Mouse (Mus musculus) liver, embryonic 16.5 days (tissue): ENCODE measurements around the gene Fam189a1. TPM values are rescaled to one million over a fixed set of nuclear protein-coding genes. Genes with fewer than 3 reads are reported as not detected.

ENCODE experiments used
- ATAC-seq: fragments of 200-750 bp; cut with Nextera tagmentation; 2 replicates; pipeline ENCODE4 v1.8.0; 2017; ENCODE audit warnings: low read depth, mild to moderate bottlenecking, moderate number of reproducible peaks, moderate library complexity
- H3K27ac ChIP-seq: fragments of 300-500 bp; sonication (generic); 2 replicates; pipeline ENCODE4 v1.5.1; 2014; ENCODE audit warnings: mild to moderate bottlenecking, low read length
- H3K27me3 ChIP-seq: fragments of 300-500 bp; sonication (generic); 2 replicates; pipeline ENCODE4 v1.6.1; 2014; ENCODE audit warnings: low read depth, low read length, mixed read lengths; ENCODE audit not compliant: control insufficient read depth, insufficient read depth
- H3K36me3 ChIP-seq: fragments of 300-500 bp; sonication (generic); 2 replicates; pipeline ENCODE4 v1.6.1; 2014; ENCODE audit warnings: mild to moderate bottlenecking; ENCODE audit not compliant: control insufficient read depth, insufficient read depth
- H3K4me1 ChIP-seq: fragments of 300-500 bp; sonication (generic); 2 replicates; pipeline ENCODE4 v1.6.1; 2014; ENCODE audit warnings: low read depth, low read length, mixed read lengths; ENCODE audit not compliant: control insufficient read depth
- H3K4me2 ChIP-seq: fragments of 300-500 bp; sonication (generic); 2 replicates; pipeline ENCODE4 v1.6.1; 2014; ENCODE audit warnings: low read depth, low read length, mixed read lengths
- H3K4me3 ChIP-seq: fragments of 300-500 bp; sonication (generic); 2 replicates; pipeline ENCODE4 v1.5.1; 2014; ENCODE audit warnings: low read depth, mild to moderate bottlenecking, low read length
- H3K9ac ChIP-seq: fragments of 300-500 bp; sonication (generic); 2 replicates; pipeline ENCODE4 v1.6.1; 2014; ENCODE audit warnings: low read depth, low read length
- H3K9me3 ChIP-seq: fragments of 300-500 bp; sonication (generic); replicated peaks from 2 replicates; pipeline ENCODE4 v1.6.1; 2016; ENCODE audit warnings: low read length; ENCODE audit not compliant: control insufficient read depth
- WGBS: fragments of 180-500 bp; shearing (Covaris S2); extraction: QIAGEN DNeasy Blood & Tissue Kit; methylation state at CpG from one replicate; pipeline ENCODE4 v1.1.7; 2014; ENCODE audit not compliant: insufficient replicate concordance; 5-methylcytosine and 5-hydroxymethylcytosine counted together
- polyA plus RNA-seq: library from polyadenylated mRNA; unstranded; fragments of >200 nt; fragmentation: Nextera tagmentation; extraction: Ambion mirVana; gene quantifications from 2 replicates; pipeline ENCODE4 v1.2.1, GENCODE M21; 2015

Gene Fam189a1
- polyA plus RNA-seq, 1 experiment from 2014 or later = not detected

- no peaks in the 10 kb centered on the region for H3K27me3 ChIP-seq
- WGBS = 30% methylated on average over 5 of the region's 5 CpGs
- H3K36me3 ChIP-seq = no peaks in the 10 kb centered on the region
- H3K4me2 ChIP-seq = no peak overlapping the region
- no peak overlapping the region for H3K4me3 ChIP-seq
- no peaks in the 10 kb centered on the region for H3K9me3 ChIP-seq
- H3K4me1 ChIP-seq = no peaks in the 10 kb centered on the region
- no peak for ATAC-seq
- H3K9ac ChIP-seq = no peak overlapping the region
- no peak overlapping the region for H3K27ac ChIP-seq
These were observed 326.0 kb downstream of the Fam189a1 start for GRCm38 (mm10) chr7:64830214-64830995.

DNA sequence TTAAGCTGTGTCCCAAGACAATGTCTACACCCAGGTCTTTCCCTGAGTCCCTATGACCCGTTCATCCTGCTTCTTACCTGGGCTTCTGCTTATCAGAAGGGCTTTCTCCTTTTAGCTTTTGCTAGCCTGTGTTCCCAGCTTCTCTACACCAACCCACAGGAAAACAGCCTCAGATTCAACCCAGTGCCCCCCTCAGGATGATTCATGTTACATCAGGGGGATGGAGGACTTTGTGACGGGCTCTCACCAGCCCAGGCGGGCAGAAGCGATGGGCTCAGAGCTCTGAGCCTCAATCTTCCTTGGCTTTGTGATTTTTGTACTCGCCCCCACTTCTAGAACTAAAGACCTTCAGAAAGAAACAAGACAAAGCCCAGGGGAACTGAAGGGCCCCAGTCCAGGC, 335.3 kb downstream of the Fam189a1 start:
- Histone ChIP-seq H3K9ac (no peak overlapping the region), H3K27ac (no peak overlapping the region), H3K4me3 (no peak overlapping the region), H3K27me3 (no peaks in the 10 kb centered on the region), H3K36me3 (no peaks in the 10 kb centered on the region), H3K4me2 (no peak overlapping the region), H3K9me3 (no peaks in the 10 kb centered on the region), H3K4me1 (no peaks in the 10 kb centered on the region)
- ATAC-seq = no peak
- 61% methylated on average over 5 of the region's 5 CpGs for WGBS

DNA sequence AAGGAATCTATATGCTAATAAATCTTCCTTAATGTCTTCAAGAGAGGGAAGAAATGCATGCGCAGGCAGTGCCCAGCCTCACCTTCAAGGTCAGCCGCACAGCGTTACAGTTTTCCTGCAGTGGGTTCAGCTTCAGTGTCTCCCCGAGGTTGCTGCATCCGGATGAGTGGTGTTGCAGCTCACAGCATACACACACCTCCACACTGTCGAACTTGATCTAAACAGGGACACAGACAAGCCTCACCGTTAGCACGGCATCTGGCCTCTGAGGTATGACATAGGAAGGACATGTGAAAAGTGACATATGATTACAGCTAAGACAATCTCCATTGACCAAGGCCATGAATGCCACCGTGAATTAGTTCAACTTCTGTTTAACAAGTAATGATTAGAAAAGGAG, 336.7 kb downstream of the Fam189a1 start:
- Histone ChIP-seq H3K9me3 (no peaks in the 10 kb centered on the region), H3K27ac (no peak overlapping the region), H3K4me3 (no peak overlapping the region), H3K27me3 (no peaks in the 10 kb centered on the region), H3K4me2 (no peak overlapping the region), H3K9ac (no peak overlapping the region), H3K36me3 (no peaks in the 10 kb centered on the region), H3K4me1 (no peaks in the 10 kb centered on the region)
- 72% methylated on average over 9 of the region's 9 CpGs for WGBS
- ATAC-seq = no peak

DNA sequence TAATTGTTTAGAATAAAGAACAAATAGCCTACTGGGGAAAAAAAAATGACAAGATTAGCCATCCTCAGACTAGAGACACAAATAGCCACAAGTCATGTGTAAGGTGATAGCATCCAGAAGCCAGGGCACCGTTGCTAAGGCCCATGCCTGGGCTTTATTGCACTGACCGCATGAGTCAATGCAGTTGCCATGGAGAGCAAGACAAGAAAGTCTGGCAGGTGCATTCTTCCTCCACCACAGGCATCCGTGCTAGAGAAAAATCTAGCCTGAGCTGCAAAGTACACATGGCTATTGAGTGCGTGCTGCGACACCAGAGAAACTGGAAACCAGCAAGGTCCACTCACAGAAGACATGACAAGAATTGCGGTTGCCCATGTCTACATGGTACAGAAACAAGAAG, 347.5 kb downstream of the Fam189a1 start:
- no peaks in the 10 kb centered on the region for H3K4me1 ChIP-seq
- 71% methylated on average over 6 of the region's 6 CpGs for WGBS
- H3K4me2 ChIP-seq = no peak overlapping the region
- H3K4me3 ChIP-seq = no peak overlapping the region
- no peak overlapping the region for H3K9ac ChIP-seq
- H3K27me3 ChIP-seq = no peaks in the 10 kb centered on the region
- H3K9me3 ChIP-seq = no peaks in the 10 kb centered on the region
- ATAC-seq = no peak
- H3K27ac ChIP-seq = no peak overlapping the region
- H3K36me3 ChIP-seq = no peaks in the 10 kb centered on the region

- Histone ChIP-seq H3K9ac (no peak overlapping the region), H3K9me3 (no peaks in the 10 kb centered on the region), H3K4me1 (no peaks in the 10 kb centered on the region), H3K4me2 (no peak overlapping the region), H3K36me3 (no peaks in the 10 kb centered on the region), H3K4me3 (no peak overlapping the region), H3K27ac (no peak overlapping the region), H3K27me3 (no peaks in the 10 kb centered on the region)
- no peak for ATAC-seq
- 65% methylated on average over 8 of the region's 8 CpGs for WGBS
These were observed 351.3 kb downstream of the Fam189a1 start for GRCm38 (mm10) chr7:64805100-64805499.

GRCm38 (mm10) chr7:64795554-64795953, 360.8 kb downstream of the Fam189a1 start:
- 68% methylated on average over 6 of the region's 6 CpGs for WGBS
- no peak overlapping the region for H3K4me2 ChIP-seq
- H3K4me3 ChIP-seq = no peak overlapping the region
- no peaks in the 10 kb centered on the region for H3K36me3 ChIP-seq
- no peaks in the 10 kb centered on the region for H3K27me3 ChIP-seq
- no peak overlapping the region for H3K9ac ChIP-seq
- no peaks in the 10 kb centered on the region for H3K4me1 ChIP-seq
- ATAC-seq = no peak
- H3K27ac ChIP-seq = no peak overlapping the region
- no peaks in the 10 kb centered on the region for H3K9me3 ChIP-seq

DNA sequence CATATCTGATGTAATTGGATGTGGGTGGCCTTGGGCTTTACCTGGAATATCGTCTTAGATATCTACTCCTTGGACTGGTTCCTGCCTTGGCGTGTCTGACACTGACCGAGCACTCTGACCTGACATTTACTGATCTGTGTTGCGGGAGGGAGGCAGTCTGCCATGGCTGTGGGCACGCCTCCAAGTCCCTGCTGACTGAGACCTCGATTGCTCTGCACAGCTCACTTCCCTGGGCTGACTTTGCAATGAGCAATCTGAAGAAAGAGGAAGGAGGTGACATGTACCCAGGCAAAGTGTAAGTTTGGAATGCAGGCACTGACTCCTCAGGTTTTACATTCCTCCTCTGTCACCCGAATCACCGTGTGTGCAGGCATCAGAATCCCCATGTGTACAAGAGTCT, 364.3 kb downstream of the Fam189a1 start:
- no peaks in the 10 kb centered on the region for H3K9me3 ChIP-seq
- no peak overlapping the region for H3K4me2 ChIP-seq
- H3K9ac ChIP-seq = no peak overlapping the region
- no peak overlapping the region for H3K27ac ChIP-seq
- ATAC-seq = no peak
- 40% methylated on average over 8 of the region's 8 CpGs for WGBS
- no peaks in the 10 kb centered on the region for H3K27me3 ChIP-seq
- no peaks in the 10 kb centered on the region for H3K4me1 ChIP-seq
- H3K4me3 ChIP-seq = no peak overlapping the region
- no peaks in the 10 kb centered on the region for H3K36me3 ChIP-seq

GRCm38 (mm10) chr7:64791145-64791544, 365.2 kb downstream of the Fam189a1 start:
- no peak overlapping the region for H3K9ac ChIP-seq
- H3K27me3 ChIP-seq = no peaks in the 10 kb centered on the region
- no peak for ATAC-seq
- no peaks in the 10 kb centered on the region for H3K9me3 ChIP-seq
- no peak overlapping the region for H3K4me2 ChIP-seq
- no peaks in the 10 kb centered on the region for H3K36me3 ChIP-seq
- WGBS = 68% methylated on average over 9 of the region's 9 CpGs
- H3K4me1 ChIP-seq = no peaks in the 10 kb centered on the region
- no peak overlapping the region for H3K27ac ChIP-seq
- H3K4me3 ChIP-seq = no peak overlapping the region

DNA sequence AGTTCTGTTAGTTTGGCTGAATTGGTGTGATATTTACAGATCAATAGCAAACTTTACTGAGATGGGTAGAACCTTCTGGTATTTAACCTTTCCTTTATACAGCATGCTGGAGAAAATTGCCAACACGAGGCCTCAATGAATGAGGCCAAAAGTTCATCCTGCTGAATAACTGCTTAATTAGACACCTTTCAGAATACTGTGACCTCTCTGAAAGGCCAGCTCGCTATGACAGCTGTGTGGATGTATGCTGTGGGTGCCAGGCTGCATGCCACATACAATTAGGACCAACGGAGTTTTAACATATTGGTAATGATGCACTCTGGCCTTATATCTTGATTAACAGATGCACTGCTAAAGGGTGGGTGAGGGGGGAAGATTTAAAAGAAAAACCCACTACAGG, 371.3 kb downstream of the Fam189a1 start:
- ATAC-seq = no peak
- Histone ChIP-seq H3K9ac (no peak overlapping the region), H3K36me3 (no peaks in the 10 kb centered on the region), H3K9me3 (no peaks in the 10 kb centered on the region), H3K27ac (no peak overlapping the region), H3K4me3 (no peak overlapping the region), H3K4me1 (no peaks in the 10 kb centered on the region), H3K4me2 (no peak overlapping the region), H3K27me3 (no peaks in the 10 kb centered on the region)
- 46% methylated on average over 3 of the region's 3 CpGs for WGBS
